Mouse (Mus musculus): Measurements from ENCODE around the gene Unc119b. TPM values are rescaled to one million over a fixed set of nuclear protein-coding genes. Genes with fewer than 3 reads are reported as not detected.

Gene Unc119b
- polyA plus RNA-seq (2014; fragmentation: Illumina TruSeq; extraction: RNeasy Lipid Tissue Mini Kit (QIAGEN cat#74804); ENCODE audit: insufficient read depth, low read depth, low replicate concordance) = 24.9 TPM

DNA sequence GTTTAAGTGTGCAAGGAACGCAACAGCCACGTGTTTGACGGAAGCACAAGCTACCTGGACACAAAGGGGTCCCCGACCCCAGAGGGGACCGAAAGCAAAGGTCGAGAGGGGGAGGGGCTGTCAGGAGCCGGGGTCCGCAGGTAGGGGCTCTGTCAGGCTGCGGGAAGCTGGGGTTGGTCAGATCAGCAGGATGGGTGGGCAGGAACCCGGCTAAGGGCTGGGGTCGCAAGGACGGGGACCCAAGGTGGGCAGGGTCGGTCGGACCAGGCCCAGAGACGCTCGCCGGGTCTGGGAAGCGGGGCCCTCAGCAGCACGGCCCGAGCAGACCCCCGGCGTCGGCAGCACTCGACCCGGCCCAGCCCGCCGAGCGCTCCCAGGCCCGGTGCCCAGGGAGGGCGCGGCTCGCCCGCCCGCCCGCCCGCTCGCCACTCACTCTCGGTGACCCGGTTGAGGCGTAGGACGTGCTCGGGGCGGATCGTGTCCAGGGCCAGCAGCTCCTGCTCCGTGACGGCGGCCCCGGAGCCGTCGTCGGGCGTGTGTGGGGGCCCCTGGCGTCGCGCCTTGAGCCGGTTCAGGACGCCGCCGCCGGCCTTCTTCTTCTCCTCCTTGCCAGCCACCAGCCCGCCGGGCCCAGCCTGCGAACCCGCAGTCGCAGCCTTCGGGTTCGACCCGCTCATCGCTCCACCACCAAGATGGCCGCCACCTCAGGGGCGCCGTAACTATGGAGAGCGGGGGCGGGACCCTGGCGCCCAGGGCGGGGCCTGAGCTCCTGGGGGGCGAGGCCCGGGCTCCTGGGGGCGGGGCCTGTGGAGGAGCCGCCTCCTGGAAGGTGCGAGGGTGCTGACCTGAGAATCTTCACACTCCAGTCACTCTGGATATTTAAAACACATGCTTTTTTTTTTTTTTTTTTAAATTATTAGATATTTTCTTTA lies at the start of gene Unc119b:
Unc119b (minus strand) TSS at position 742 of the 932 bp plus-strand sequence.

DNA sequence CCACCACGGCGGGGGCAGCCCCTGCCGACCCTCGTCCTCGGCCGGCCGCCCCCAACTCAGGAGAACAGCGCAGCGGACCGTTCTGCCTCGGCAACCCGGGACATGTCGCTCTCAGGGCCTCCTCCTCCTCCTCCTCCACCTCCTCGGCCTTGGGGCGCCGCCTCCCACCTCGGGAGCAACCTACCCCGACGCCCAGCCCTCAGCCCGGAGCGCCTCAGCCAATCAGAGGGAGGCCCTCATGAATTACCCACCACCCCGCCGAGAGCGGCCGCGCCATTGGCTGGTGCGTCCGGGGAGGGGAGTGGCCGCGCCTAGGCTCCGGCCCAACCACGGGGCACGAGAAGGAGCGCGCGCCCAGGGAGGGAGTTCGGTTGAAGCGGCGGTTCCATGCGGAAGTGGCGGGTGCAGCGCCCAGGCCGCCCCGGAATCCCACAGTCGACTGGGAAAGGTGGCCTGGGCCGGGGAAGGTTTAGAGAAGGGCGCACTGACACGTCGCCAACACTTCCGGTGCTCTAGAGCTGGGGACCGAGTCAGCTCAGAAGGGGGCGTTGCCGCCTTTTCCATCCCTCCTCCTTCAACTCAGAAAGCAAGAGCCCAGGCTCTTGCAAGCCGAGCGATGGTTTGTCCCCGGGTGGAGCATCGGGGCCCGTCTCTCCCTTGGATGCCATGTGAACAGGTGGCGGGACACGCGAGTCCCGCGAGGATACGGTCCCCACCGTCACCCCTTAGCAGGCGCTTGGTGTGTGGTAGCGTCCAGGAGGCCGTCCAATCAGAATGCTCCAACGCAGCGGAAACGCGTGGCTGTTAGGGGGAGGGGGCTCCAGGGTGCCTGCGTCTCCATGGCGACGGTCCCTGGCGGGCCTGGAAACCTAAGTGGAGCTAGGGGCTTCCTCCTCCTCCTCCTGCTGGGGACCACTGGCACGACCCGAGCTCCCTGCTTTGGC lies 23.5 kb upstream of the Unc119b start, which contains the start of gene Mlec:
Mlec (minus strand) TSS at position 140 of the 944 bp plus-strand sequence.

DNA sequence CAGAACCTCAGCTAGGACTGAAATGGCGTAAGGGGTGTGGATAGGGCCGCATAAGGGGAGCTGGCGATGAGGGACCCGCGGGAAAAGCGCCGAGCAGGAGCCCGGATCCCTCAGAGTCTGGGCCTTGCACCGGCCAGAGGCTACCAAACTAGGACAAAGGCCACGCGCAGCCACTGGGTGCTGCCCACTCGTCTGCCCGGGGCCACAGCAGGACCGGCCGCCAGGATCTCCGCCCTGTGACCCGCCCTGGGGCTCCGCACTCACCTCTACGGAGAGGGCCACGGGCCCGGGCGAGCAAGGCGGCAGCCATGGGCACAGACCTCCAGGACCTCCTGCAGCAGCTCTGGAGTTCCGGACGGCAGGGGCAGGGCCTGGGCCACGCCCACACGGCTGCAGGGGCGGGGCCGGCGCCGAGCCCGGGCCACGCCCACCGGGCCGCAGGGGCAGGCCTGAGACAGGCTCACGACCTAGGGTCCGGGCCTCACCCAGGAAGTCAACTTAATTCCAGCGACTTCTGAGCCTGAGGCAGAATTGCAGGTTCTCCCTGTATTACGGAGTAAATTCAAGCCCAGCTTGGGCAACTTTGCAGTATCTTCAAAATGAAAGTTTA lies 15.7 kb downstream of the Unc119b start, which contains the start of gene Acads:
Acads (minus strand) TSS at position 386 of the 610 bp plus-strand sequence.

DNA sequence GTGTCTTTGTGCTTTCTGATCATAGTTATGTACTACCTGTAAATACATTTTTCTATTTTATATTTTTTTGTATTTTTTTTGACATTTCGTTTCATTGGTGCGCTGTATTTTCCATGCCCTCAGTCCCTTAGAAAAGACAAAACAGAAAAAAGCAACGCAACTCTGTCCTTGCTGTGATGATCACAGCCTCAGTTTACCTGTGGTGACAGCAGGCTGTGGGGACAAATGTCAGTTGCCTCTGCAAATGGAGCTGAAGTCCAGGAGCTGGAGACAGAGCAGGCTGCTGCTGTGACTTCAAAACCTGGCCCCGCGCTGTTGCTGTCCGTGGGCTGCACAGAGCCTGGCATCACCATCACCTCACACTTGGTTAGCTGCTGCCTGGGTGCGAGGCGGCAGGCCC lies 36.6 kb downstream of the Unc119b start, which contains the start of gene Gm10401:
Gm10401 (minus strand) TSS at position 101 of the 400 bp plus-strand sequence.

Other genes with a start within 250 kb of the Unc119b start
- 23.5 TPM for gene Oasl2, start 238.0 kb downstream of the Unc119b start, polyA plus RNA-seq (2014; fragmentation: Illumina TruSeq; extraction: RNeasy Lipid Tissue Mini Kit (QIAGEN cat#74804); ENCODE audit: insufficient read depth, low read depth, low replicate concordance)
- gene Oasl1, start 211.7 kb downstream of the Unc119b start, polyA plus RNA-seq (2014; fragmentation: Illumina TruSeq; extraction: RNeasy Lipid Tissue Mini Kit (QIAGEN cat#74804); ENCODE audit: insufficient read depth, low read depth, low replicate concordance) = 1.5 TPM
- gene 2210016L21Rik, start 192.8 kb downstream of the Unc119b start, polyA plus RNA-seq (2014; fragmentation: Illumina TruSeq; extraction: RNeasy Lipid Tissue Mini Kit (QIAGEN cat#74804); ENCODE audit: insufficient read depth, low read depth, low replicate concordance) = 18.9 TPM
- gene Hnf1a, start 163.9 kb downstream of the Unc119b start, polyA plus RNA-seq (2014; fragmentation: Illumina TruSeq; extraction: RNeasy Lipid Tissue Mini Kit (QIAGEN cat#74804); ENCODE audit: insufficient read depth, low read depth, low replicate concordance) = not detected
- gene Sppl3, start 123.8 kb downstream of the Unc119b start, polyA plus RNA-seq (2014; fragmentation: Illumina TruSeq; extraction: RNeasy Lipid Tissue Mini Kit (QIAGEN cat#74804); ENCODE audit: insufficient read depth, low read depth, low replicate concordance) = 31.4 TPM
- not detected for gene Gm10401, start 36.7 kb downstream of the Unc119b start, polyA plus RNA-seq (2014; fragmentation: Illumina TruSeq; extraction: RNeasy Lipid Tissue Mini Kit (QIAGEN cat#74804); ENCODE audit: insufficient read depth, low read depth, low replicate concordance)
- gene Acads, start 15.6 kb downstream of the Unc119b start, polyA plus RNA-seq (2014; fragmentation: Illumina TruSeq; extraction: RNeasy Lipid Tissue Mini Kit (QIAGEN cat#74804); ENCODE audit: insufficient read depth, low read depth, low replicate concordance) = 28.8 TPM
- gene Mlec, start 23.2 kb upstream of the Unc119b start, polyA plus RNA-seq (2014; fragmentation: Illumina TruSeq; extraction: RNeasy Lipid Tissue Mini Kit (QIAGEN cat#74804); ENCODE audit: insufficient read depth, low read depth, low replicate concordance) = 39.2 TPM
- 2.7 TPM for gene Cabp1, start 59.4 kb upstream of the Unc119b start, polyA plus RNA-seq (2014; fragmentation: Illumina TruSeq; extraction: RNeasy Lipid Tissue Mini Kit (QIAGEN cat#74804); ENCODE audit: insufficient read depth, low read depth, low replicate concordance)
- gene Pop5, start 100.9 kb upstream of the Unc119b start, polyA plus RNA-seq (2014; fragmentation: Illumina TruSeq; extraction: RNeasy Lipid Tissue Mini Kit (QIAGEN cat#74804); ENCODE audit: insufficient read depth, low read depth, low replicate concordance) = 94.8 TPM
- gene Rnf10, start 137.9 kb upstream of the Unc119b start, polyA plus RNA-seq (2014; fragmentation: Illumina TruSeq; extraction: RNeasy Lipid Tissue Mini Kit (QIAGEN cat#74804); ENCODE audit: insufficient read depth, low read depth, low replicate concordance) = 74.2 TPM
- gene Coq5, start 144.7 kb upstream of the Unc119b start, polyA plus RNA-seq (2014; fragmentation: Illumina TruSeq; extraction: RNeasy Lipid Tissue Mini Kit (QIAGEN cat#74804); ENCODE audit: insufficient read depth, low read depth, low replicate concordance) = 12.6 TPM
- 523 TPM for gene Dynll1, start 166.0 kb upstream of the Unc119b start, polyA plus RNA-seq (2014; fragmentation: Illumina TruSeq; extraction: RNeasy Lipid Tissue Mini Kit (QIAGEN cat#74804); ENCODE audit: insufficient read depth, low read depth, low replicate concordance)
- gene Srsf9, start 192.2 kb upstream of the Unc119b start, polyA plus RNA-seq (2014; fragmentation: Illumina TruSeq; extraction: RNeasy Lipid Tissue Mini Kit (QIAGEN cat#74804); ENCODE audit: insufficient read depth, low read depth, low replicate concordance) = 47.7 TPM
- 14.7 TPM for gene Gatc, start 206.2 kb upstream of the Unc119b start, polyA plus RNA-seq (2014; fragmentation: Illumina TruSeq; extraction: RNeasy Lipid Tissue Mini Kit (QIAGEN cat#74804); ENCODE audit: insufficient read depth, low read depth, low replicate concordance)
- gene Triap1, start 206.2 kb upstream of the Unc119b start, polyA plus RNA-seq (2014; fragmentation: Illumina TruSeq; extraction: RNeasy Lipid Tissue Mini Kit (QIAGEN cat#74804); ENCODE audit: insufficient read depth, low read depth, low replicate concordance) = 40.8 TPM
- gene Cox6a1, start 214.0 kb upstream of the Unc119b start, polyA plus RNA-seq (2014; fragmentation: Illumina TruSeq; extraction: RNeasy Lipid Tissue Mini Kit (QIAGEN cat#74804); ENCODE audit: insufficient read depth, low read depth, low replicate concordance) = 684 TPM

Data from lung, adult 10 weeks (tissue).